Mouse (Mus musculus): Measurements from ENCODE around the gene Rarg. TPM values are rescaled to one million over a fixed set of nuclear protein-coding genes. Genes with fewer than 3 reads are reported as not detected.
A peak's percentile ranks its signal among the peaks of the same experiment; 100 is the strongest.

Gene Rarg
- polyA plus RNA-seq, 1 experiment: 0.09 TPM

DNA sequence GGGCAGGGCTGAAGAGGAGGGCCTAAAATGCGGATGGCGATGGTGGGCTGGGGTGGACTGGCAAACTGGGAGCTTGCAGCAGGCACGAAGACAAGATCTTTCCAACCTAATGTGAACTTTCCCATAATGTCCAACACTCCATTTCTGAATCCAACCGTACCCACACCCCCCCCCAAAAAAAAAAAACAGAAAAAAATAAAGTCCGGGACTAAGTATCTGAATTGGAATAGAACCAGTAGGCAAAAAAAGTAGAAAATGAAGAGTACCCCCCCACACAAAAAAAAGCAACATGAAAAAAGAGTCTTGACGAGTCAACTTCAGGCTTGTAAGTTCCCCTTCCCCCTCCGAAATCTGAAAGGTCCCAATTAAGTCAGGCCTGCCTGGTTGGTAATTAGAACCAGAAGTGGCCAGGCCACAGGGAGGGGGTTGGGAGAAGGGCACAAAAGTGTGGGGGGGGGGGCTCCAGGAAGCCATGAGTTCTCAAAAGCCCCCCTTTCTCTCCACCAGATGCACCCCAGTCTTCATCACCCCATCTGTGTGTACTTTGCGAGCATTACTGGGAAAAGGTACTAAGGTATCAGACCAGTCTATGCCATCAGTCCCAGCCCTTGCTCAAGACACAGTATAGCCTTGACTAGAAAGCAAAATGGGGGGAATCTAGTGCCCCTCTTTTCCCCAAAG lies 9.0 kb downstream of the Rarg start:
- Histone ChIP-seq H3K36me3 (ENCODE audit: control insufficient read depth) (no peaks in the 10 kb centered on the region), H3K4me1 (ENCODE audit: control insufficient read depth) (peaks cover 21% of the 10 kb centered on the region), H3K9me3 (ENCODE audit: control insufficient read depth, low read length) (no peaks in the 10 kb centered on the region; the same call in 1 of the 2 replicates), H3K4me3 (replicated peaks) (peak overlapping the region; percentile 20), H3K27me3 (ENCODE audit: control insufficient read depth) (peaks cover 98% of the 10 kb centered on the region)
- TF ChIP-seq TAL1 (IDR thresholded peaks at IDR 0.05; ENCODE audit: low read length): no peak
- no peak for TF ChIP-seq GATA1 (IDR thresholded peaks at IDR 0.05; ENCODE audit: low read length)

GRCm38 (mm10) chr15:102247252-102248130 lies 9.8 kb downstream of the Rarg start:
- TF ChIP-seq GATA1 (IDR thresholded peaks at IDR 0.05; ENCODE audit: low read length) (no peak), TAL1 (IDR thresholded peaks at IDR 0.05; ENCODE audit: low read length) (no peak)
- H3K36me3 ChIP-seq (ENCODE audit: control insufficient read depth): no peaks in the 10 kb centered on the region
- H3K27me3 ChIP-seq (ENCODE audit: control insufficient read depth): peaks cover 100% of the 10 kb centered on the region
- H3K4me3 ChIP-seq (replicated peaks): peak overlapping the region; percentile 50
- H3K9me3 ChIP-seq (ENCODE audit: control insufficient read depth, low read length): no peaks in the 10 kb centered on the region; the same call in 1 of the 2 replicates
- H3K4me1 ChIP-seq (ENCODE audit: control insufficient read depth): peaks cover 21% of the 10 kb centered on the region

DNA sequence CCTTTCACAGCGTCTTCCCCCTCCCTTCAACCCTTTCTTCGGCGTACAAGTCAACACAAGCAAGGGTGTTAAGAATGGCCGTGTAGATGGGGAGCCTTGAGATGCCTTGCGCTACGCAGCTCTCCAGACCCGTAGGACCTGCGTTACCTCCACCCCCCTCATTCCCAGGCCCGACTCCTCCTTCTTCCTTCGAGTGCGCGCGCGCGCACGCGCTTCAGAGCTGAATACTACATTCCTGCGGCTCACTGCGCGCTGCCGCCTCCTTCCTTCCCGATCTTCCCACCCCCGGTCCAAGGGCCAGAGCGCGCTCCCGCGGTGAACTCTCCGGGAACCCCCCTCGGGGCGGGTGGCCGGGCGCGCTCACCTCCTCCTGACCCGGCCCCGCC lies 10.5 kb downstream of the Rarg start:
- TF ChIP-seq TAL1 (IDR thresholded peaks at IDR 0.05; ENCODE audit: low read length) (no peak), GATA1 (IDR thresholded peaks at IDR 0.05; ENCODE audit: low read length) (no peak)
- peak overlapping the region; percentile 55 for H3K4me3 ChIP-seq (replicated peaks)
- H3K27me3 ChIP-seq (ENCODE audit: control insufficient read depth): peaks cover 99% of the 10 kb centered on the region
- no peaks in the 10 kb centered on the region for H3K36me3 ChIP-seq (ENCODE audit: control insufficient read depth)
- H3K9me3 ChIP-seq (ENCODE audit: control insufficient read depth, low read length): no peaks in the 10 kb centered on the region; the same call in 1 of the 2 replicates
- peaks cover 21% of the 10 kb centered on the region for H3K4me1 ChIP-seq (ENCODE audit: control insufficient read depth)

GRCm38 (mm10) chr15:102245891-102246741 lies 11.2 kb downstream of the Rarg start:
- Histone ChIP-seq H3K4me1 (ENCODE audit: control insufficient read depth) (peaks cover 21% of the 10 kb centered on the region), H3K9me3 (ENCODE audit: control insufficient read depth, low read length) (no peaks in the 10 kb centered on the region; the same call in 1 of the 2 replicates), H3K4me3 (replicated peaks) (peak overlapping the region; percentile 55), H3K36me3 (ENCODE audit: control insufficient read depth) (no peaks in the 10 kb centered on the region), H3K27me3 (ENCODE audit: control insufficient read depth) (peaks cover 98% of the 10 kb centered on the region)
- no peak for TF ChIP-seq GATA1 (IDR thresholded peaks at IDR 0.05; ENCODE audit: low read length)
- no peak for TF ChIP-seq TAL1 (IDR thresholded peaks at IDR 0.05; ENCODE audit: low read length)

GRCm38 (mm10) chr15:102245461-102245881 lies 11.8 kb downstream of the Rarg start:
- TF ChIP-seq GATA1 (IDR thresholded peaks at IDR 0.05; ENCODE audit: low read length) (no peak), TAL1 (IDR thresholded peaks at IDR 0.05; ENCODE audit: low read length) (no peak)
- H3K4me3 ChIP-seq (replicated peaks): peak overlapping the region; percentile 55
- H3K9me3 ChIP-seq (ENCODE audit: control insufficient read depth, low read length): no peaks in the 10 kb centered on the region; the same call in 1 of the 2 replicates
- peaks cover 21% of the 10 kb centered on the region for H3K4me1 ChIP-seq (ENCODE audit: control insufficient read depth)
- no peaks in the 10 kb centered on the region for H3K36me3 ChIP-seq (ENCODE audit: control insufficient read depth)
- peaks cover 97% of the 10 kb centered on the region for H3K27me3 ChIP-seq (ENCODE audit: control insufficient read depth)

- TF ChIP-seq GATA1 (IDR thresholded peaks at IDR 0.05; ENCODE audit: low read length) (no peak), TAL1 (IDR thresholded peaks at IDR 0.05; ENCODE audit: low read length) (no peak)
- Histone ChIP-seq H3K36me3 (ENCODE audit: control insufficient read depth) (no peaks in the 10 kb centered on the region), H3K4me1 (ENCODE audit: control insufficient read depth) (peaks cover 21% of the 10 kb centered on the region), H3K27me3 (ENCODE audit: control insufficient read depth) (peaks cover 93% of the 10 kb centered on the region), H3K4me3 (replicated peaks) (no peak overlapping the region), H3K9me3 (ENCODE audit: control insufficient read depth, low read length) (no peaks in the 10 kb centered on the region; the same call in 1 of the 2 replicates)
Observed at GRCm38 (mm10) chr15:102244306-102245191, 12.8 kb downstream of the Rarg start.

DNA sequence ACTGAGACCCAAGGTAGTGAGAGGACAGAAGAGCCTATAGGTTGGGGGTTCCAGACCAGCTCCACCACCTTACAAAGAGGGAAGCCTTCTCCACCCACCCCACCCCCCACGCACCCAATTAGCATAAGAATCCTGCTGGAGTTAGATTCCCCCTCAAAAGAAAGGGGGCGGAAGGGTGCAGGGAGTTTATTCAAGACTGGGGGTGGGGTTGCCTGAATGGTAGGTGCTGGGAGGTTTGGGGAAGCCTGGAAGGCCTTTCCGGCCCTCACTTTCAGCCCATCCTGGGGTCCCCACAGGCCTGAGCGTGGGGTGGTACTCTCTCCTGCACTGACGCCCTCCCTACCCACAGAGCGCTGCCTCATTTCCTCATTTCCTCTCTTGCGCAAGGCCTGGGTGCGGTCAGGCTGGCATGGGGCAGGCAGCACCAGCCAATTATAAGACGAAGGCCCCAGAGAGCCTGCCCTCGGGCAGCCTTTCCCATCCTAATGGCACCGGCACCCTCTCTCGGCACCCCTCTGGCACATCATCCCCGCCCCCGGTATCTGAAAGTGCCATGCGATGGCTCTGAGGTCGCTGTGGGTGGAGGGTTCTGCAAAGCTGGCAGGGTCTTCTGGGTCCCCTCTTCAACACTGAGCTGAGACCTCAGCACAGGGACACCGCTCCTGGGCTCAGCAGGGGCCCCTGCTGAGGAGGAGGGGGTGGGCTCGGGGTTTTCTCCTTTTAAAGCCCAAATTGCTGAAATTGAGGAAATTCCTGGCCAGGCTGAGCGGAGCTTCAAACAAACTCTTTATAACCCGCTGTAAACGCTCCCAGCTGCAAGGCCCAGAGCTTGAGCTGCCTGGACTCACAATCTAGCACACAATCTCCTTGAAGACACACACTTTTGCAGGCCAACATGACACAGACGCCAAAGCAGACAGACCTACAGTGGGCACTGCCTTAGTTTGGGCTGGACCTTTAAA lies 13.8 kb downstream of the Rarg start:
- TF ChIP-seq TAL1 (IDR thresholded peaks at IDR 0.05; ENCODE audit: low read length) (no peak), GATA1 (IDR thresholded peaks at IDR 0.05; ENCODE audit: low read length) (no peak)
- Histone ChIP-seq H3K4me1 (ENCODE audit: control insufficient read depth) (peaks cover 21% of the 10 kb centered on the region), H3K9me3 (ENCODE audit: control insufficient read depth, low read length) (no peaks in the 10 kb centered on the region; the same call in 1 of the 2 replicates), H3K27me3 (ENCODE audit: control insufficient read depth) (peaks cover 88% of the 10 kb centered on the region), H3K4me3 (replicated peaks) (no peak overlapping the region), H3K36me3 (ENCODE audit: control insufficient read depth) (no peaks in the 10 kb centered on the region)

Measured in erythroblast, embryonic 14.5 days (primary cell).